Mouse (Mus musculus) embryonic fibroblast, embryonic 13.5 days (primary cell): Measurements from ENCODE around the gene Epha8.

ENCODE experiments used
- CTCF ChIP-seq: IDR thresholded peaks from 2 replicates; pipeline ENCODE4 v1.5.1; 2011; ENCODE audit warnings: mild to moderate bottlenecking, control low read depth, low read length, moderate library complexity, borderline replicate concordance; ENCODE audit not compliant: insufficient read depth
- POLR2A ChIP-seq: IDR thresholded peaks from 2 replicates; pipeline ENCODE4 v1.6.1; 2011; ENCODE audit warnings: low read depth, mild to moderate bottlenecking, control low read depth, low read length, moderate library complexity

- TF ChIP-seq CTCF, result no peak
- no peak for TF ChIP-seq POLR2A
Observed at GRCm38 (mm10) chr4:136925804-136926203, 30.8 kb downstream of the Epha8 start.
